Mouse (Mus musculus): Measurements from ENCODE around the gene Vwde. TPM values are rescaled to one million over a fixed set of nuclear protein-coding genes. Genes with fewer than 3 reads are reported as not detected.

Vwde gene
- polyA plus RNA-seq (2014; fragmentation: Illumina TruSeq; extraction: RNeasy Lipid Tissue Mini Kit (QIAGEN cat#74804); ENCODE audit: low read depth, low replicate concordance), result not detected

DNA sequence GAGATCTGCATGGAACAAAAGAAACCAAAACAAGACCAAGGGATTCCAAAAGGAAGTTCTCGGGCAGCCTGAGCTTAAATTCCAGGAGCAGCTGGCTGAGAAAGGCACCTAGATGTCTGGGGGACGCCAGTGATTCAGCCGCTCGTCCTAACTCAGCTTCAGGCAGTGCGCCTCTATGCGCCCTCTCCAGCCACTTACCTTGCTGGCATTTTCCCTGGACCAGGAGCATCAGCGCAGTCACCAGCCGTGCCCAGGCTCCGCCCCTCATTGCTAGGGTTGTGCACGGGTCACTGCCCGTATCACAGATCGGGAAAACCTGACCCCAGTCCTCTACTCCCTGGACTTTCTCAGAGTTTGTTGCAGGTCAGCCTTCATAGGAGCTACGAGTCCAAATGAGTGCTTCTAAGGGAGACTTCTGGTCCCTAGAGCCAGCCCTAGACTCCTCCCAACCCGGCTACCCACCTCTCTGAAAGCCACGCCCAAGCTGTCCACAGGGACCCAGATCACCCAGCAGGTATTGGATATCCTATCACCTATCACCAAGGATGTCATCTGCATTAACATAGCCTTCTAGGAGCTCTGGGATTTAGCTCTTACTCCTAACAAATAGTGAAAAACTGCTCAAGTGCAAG, at the start of gene Vwde:
Gene Vwde (minus strand): TSS at position 370 of the 632 bp plus-strand sequence.

Other genes with a start within 250 kb of the Vwde start
- gene Tmem106b, start 155.2 kb downstream of the Vwde start, polyA plus RNA-seq (2014; fragmentation: Illumina TruSeq; extraction: RNeasy Lipid Tissue Mini Kit (QIAGEN cat#74804); ENCODE audit: low read depth, low replicate concordance), result 279 TPM

Measured in adrenal gland, adult 10 weeks (tissue).